Mouse (Mus musculus) midbrain, embryonic 13.5 days (tissue): Measurements from ENCODE around the gene Ccni. TPM values are rescaled to one million over a fixed set of nuclear protein-coding genes. Genes with fewer than 3 reads are reported as not detected.

ENCODE experiments used
- ATAC-seq: fragments of 200-750 bp; cut with Nextera tagmentation; 2 replicates; pipeline ENCODE4 v1.8.0; 2017; ENCODE audit warnings: mild to moderate bottlenecking, moderate TSS enrichment, moderate library complexity
- H3K27ac ChIP-seq: fragments of 300-500 bp; sonication (generic); 2 replicates; pipeline ENCODE4 v1.5.1; 2015; ENCODE audit warnings: inconsistent platforms, mild to moderate bottlenecking, moderate library complexity
- H3K27me3 ChIP-seq: fragments of 300-500 bp; sonication (generic); 2 replicates; pipeline ENCODE4 v1.6.1; 2015; ENCODE audit warnings: mild to moderate bottlenecking, inconsistent platforms
- H3K36me3 ChIP-seq: fragments of 300-500 bp; sonication (generic); 2 replicates; pipeline ENCODE4 v1.6.1; 2015; ENCODE audit warnings: mild to moderate bottlenecking, inconsistent platforms
- H3K4me1 ChIP-seq: fragments of 300-500 bp; sonication (generic); replicated peaks from 2 replicates; pipeline ENCODE4 v1.6.1; 2015; ENCODE audit warnings: inconsistent platforms
- H3K4me2 ChIP-seq: fragments of 300-500 bp; sonication (generic); replicated peaks from 2 replicates; pipeline ENCODE4 v1.6.1; 2015; ENCODE audit warnings: moderate library complexity, mild to moderate bottlenecking, inconsistent platforms
- H3K4me3 ChIP-seq: fragments of 300-500 bp; sonication (generic); replicated peaks from 2 replicates; pipeline ENCODE4 v1.5.1; 2015; ENCODE audit warnings: mild to moderate bottlenecking, inconsistent platforms
- H3K9ac ChIP-seq: fragments of 300-500 bp; sonication (generic); replicated peaks from 2 replicates; pipeline ENCODE4 v1.6.1; 2015; ENCODE audit warnings: mild to moderate bottlenecking, inconsistent platforms
- H3K9me3 ChIP-seq: fragments of 300-500 bp; sonication (generic); 2 replicates; pipeline ENCODE4 v1.6.1; 2016; ENCODE audit warnings: mild to moderate bottlenecking, inconsistent platforms
- WGBS: fragments of 180-500 bp; shearing (Covaris S2); methylation state at CpG from one replicate; pipeline ENCODE4 v1.1.7; 2015; 5-methylcytosine and 5-hydroxymethylcytosine counted together
- polyA plus RNA-seq: library from polyadenylated mRNA; unstranded; fragments of >200 nt; fragmentation: Nextera tagmentation; extraction: Ambion mirVana; gene quantifications from 2 replicates; pipeline ENCODE4 v1.2.1, GENCODE M21; 2015

Ccni gene
- polyA plus RNA-seq, 1 experiment from 2014 or later, result 152 TPM

DNA sequence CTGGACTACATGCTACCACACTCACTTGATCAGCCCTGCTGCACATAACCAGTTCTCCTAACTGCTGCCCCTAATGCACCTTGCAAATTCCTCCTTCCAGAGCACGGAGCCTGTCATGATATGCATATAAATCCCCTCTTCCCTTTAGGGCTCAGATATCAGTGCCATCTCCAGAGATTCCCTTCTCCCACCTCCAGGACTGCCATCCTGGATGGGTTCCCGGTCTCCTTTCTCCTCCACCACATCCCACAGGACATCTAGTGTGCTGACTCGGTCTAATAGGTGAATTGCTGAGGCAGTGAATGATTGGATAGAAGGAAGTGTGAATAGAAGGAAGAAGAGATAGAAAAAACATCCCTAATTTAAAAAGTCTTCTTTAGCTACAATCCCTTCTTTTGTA is 25.4 kb upstream of the Ccni start:
- H3K27ac ChIP-seq, result no peak overlapping the region
- no peaks in the 10 kb centered on the region for H3K4me1 ChIP-seq
- H3K27me3 ChIP-seq, result no peaks in the 10 kb centered on the region
- 71% methylated on average over 3 of the region's 3 CpGs for WGBS
- no peak overlapping the region for H3K4me3 ChIP-seq
- H3K4me2 ChIP-seq, result no peak overlapping the region
- no peaks in the 10 kb centered on the region for H3K36me3 ChIP-seq
- H3K9ac ChIP-seq, result no peak overlapping the region
- no peak for ATAC-seq
- H3K9me3 ChIP-seq, result no peaks in the 10 kb centered on the region

GRCm38 (mm10) chr5:93229527-93229926 is 23.2 kb upstream of the Ccni start:
- Histone ChIP-seq H3K9ac (no peak overlapping the region), H3K27me3 (no peaks in the 10 kb centered on the region), H3K9me3 (no peaks in the 10 kb centered on the region), H3K4me1 (no peaks in the 10 kb centered on the region), H3K27ac (no peak overlapping the region), H3K36me3 (no peaks in the 10 kb centered on the region), H3K4me3 (no peak overlapping the region), H3K4me2 (no peak overlapping the region)
- ATAC-seq, result no peak
- WGBS, result 89% methylated on average over 2 of the region's 2 CpGs

DNA sequence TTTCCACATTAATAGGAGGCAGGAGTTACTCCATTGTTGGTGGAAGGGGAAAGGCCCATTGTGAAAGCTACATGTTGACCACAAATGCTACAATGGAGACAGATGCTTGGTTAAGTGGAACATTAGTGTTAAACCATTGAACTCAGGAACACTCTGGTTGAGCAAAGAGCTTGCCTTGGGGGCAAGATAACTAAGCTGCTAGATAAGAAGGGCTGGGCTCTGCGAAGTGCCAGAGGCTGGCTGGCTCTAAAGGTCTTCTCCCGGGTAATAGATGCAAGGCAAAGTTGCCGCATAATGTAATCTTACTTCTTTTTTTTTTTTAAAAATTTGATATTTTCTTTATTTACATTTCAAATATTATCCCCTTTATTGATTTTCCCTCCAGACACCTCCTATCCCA is 20.9 kb upstream of the Ccni start:
- Histone ChIP-seq H3K27me3 (no peaks in the 10 kb centered on the region), H3K36me3 (no peaks in the 10 kb centered on the region), H3K4me2 (no peak overlapping the region), H3K4me1 (no peaks in the 10 kb centered on the region), H3K27ac (no peak overlapping the region), H3K9me3 (no peaks in the 10 kb centered on the region), H3K4me3 (no peak overlapping the region), H3K9ac (no peak overlapping the region)
- 93% methylated on average over 3 of the region's 3 CpGs for WGBS
- no peak for ATAC-seq

DNA sequence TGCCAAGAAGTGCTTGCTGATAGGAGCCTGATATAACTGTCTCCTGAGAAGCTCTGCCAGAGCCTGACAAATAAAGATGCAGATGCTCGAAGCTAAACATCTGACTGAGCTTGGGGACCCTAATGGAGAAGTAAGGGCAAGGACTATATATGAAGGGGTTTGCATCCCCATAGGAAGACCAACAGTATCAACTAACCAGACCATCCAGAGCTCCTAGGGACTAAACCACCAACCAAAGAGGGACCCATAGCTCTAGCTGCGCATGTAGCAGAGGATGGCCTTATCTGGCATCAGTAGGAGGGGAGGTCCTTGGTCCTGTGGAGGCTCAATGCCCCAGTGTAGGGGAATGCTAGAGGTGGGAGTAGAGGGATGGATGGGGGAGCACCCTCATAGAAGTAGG is 18.3 kb upstream of the Ccni start:
- Histone ChIP-seq H3K4me2 (no peak overlapping the region), H3K9me3 (no peaks in the 10 kb centered on the region), H3K36me3 (no peaks in the 10 kb centered on the region), H3K27me3 (no peaks in the 10 kb centered on the region), H3K4me3 (no peak overlapping the region), H3K4me1 (no peaks in the 10 kb centered on the region), H3K27ac (no peak overlapping the region), H3K9ac (no peak overlapping the region)
- WGBS, result 81% methylated on average over 2 of the region's 2 CpGs
- no peak for ATAC-seq

DNA sequence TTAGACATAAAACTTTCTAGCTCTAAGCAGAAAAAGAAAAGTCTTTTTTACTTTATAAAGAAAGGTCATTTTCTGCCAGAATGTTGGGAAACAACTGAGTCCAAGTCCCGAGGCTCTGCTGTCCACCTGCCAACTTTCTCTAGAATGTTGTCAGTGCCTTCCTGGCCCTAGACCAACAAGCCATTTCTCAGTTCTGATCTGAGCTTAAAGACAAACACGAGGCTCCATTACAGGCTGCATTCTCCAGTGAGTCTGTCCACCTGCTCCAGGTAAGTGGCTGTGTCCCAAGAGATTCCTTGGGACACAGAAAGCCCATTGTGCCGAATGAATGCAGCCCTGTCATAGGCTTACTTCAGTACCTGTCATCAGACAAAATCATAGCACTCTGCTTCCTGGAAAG is 15.4 kb upstream of the Ccni start:
- H3K4me3 ChIP-seq, result no peak overlapping the region
- H3K36me3 ChIP-seq, result no peaks in the 10 kb centered on the region
- WGBS, result 75% methylated on average over 3 of the region's 3 CpGs
- peaks cover 3% of the 10 kb centered on the region; the same call in 1 of the 2 replicates for H3K9me3 ChIP-seq
- no peak overlapping the region for H3K9ac ChIP-seq
- no peaks in the 10 kb centered on the region for H3K4me1 ChIP-seq
- no peak overlapping the region for H3K27ac ChIP-seq
- H3K4me2 ChIP-seq, result no peak overlapping the region
- no peaks in the 10 kb centered on the region for H3K27me3 ChIP-seq
- ATAC-seq, result no peak

GRCm38 (mm10) chr5:93218375-93218774 is 12.1 kb upstream of the Ccni start:
- Histone ChIP-seq H3K4me3 (no peak overlapping the region), H3K27ac (no peak overlapping the region), H3K27me3 (no peaks in the 10 kb centered on the region), H3K9me3 (peaks cover 3% of the 10 kb centered on the region; the same call in 1 of the 2 replicates), H3K9ac (no peak overlapping the region), H3K4me1 (no peaks in the 10 kb centered on the region), H3K4me2 (no peak overlapping the region), H3K36me3 (no peaks in the 10 kb centered on the region)
- WGBS, result 84% methylated on average over 3 of the region's 3 CpGs
- no peak for ATAC-seq

GRCm38 (mm10) chr5:93207555-93207954 is 1.3 kb upstream of the Ccni start:
- Histone ChIP-seq H3K36me3 (no peaks in the 10 kb centered on the region), H3K27me3 (no peaks in the 10 kb centered on the region), H3K4me3 (peak overlapping the region; percentile 95; the same call in 1 of the 2 replicates), H3K9ac (no peak overlapping the region; the same call in 1 of the 2 replicates), H3K9me3 (no peaks in the 10 kb centered on the region), H3K4me2 (peak overlapping the region; percentile 84; the same call in 1 of the 2 replicates), H3K27ac (no peak overlapping the region), H3K4me1 (peaks cover 26% of the 10 kb centered on the region)
- 64% methylated on average over 1 of the region's 1 CpGs for whole genome bisulfite sequencing
- ATAC-seq, result no peak

DNA sequence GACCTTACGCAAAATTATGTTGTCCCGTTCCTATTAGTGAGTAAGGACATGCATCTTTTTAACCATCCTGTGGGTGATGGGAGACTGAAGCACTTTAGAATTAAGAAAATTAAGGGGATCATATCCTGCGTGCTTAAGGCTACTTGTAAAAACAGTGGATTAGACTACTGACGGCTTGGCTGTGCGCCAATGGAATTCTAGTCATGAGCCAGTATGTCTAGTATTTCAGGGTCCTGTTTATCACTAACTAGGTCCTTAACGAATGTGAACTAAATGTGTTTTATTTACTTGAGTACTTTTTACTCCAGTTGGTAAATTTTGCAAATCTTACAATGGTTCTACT is 682 bp upstream of the Ccni start:
- no peaks in the 10 kb centered on the region for H3K36me3 ChIP-seq
- H3K4me2 ChIP-seq, result peak overlapping the region; percentile 84
- no peaks in the 10 kb centered on the region for H3K9me3 ChIP-seq
- 6% methylated on average over 6 of the region's 6 CpGs for WGBS
- H3K4me3 ChIP-seq, result peak overlapping the region; percentile 95
- peak; percentile 32; the same call in 1 of the 2 replicates for ATAC-seq
- peaks cover 26% of the 10 kb centered on the region for H3K4me1 ChIP-seq
- H3K9ac ChIP-seq, result peak overlapping the region; percentile 97
- H3K27ac ChIP-seq, result peak overlapping the region; percentile 93
- H3K27me3 ChIP-seq, result no peaks in the 10 kb centered on the region

DNA sequence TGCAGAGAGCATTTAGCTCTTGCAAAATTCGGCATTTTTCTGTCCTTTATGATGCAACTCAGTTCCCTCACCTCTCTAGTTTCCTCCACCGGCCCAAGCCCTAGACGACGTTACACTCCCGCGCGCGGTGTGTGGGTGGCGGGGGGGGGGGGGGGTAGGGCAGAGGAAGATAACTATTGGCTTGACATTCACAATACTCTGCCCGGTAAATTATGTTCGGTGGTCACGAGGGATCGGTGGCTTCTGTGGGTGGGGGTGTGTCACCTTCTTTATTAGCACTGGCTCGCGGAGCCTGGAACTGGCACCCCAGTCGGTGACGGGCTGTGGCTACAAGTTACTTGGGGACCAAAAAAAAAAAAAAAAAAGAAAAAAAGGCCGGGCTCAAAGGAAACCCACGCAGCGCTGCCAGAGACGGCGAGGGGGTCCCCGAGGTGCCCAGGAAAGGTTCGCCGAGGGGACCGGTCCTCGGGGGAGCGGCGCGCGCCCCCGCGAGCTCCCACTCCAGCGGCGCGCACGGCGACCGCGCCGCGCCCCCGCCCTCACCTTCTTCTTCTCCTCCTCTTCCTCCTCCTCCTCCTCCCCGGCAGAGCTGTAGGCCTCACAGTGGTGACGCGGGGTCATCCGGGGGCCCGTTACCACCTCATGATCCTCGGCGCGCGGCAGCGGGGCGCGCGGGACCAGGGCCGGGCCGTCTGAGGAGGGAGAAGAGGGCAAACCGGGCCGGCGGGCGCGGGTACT is 755 bp downstream of the Ccni start:
- peak; percentile 71 for ATAC-seq
- no peaks in the 10 kb centered on the region for H3K27me3 ChIP-seq
- H3K27ac ChIP-seq, result peak overlapping the region; percentile 93
- H3K9me3 ChIP-seq, result no peaks in the 10 kb centered on the region
- peaks cover 26% of the 10 kb centered on the region for H3K4me1 ChIP-seq
- H3K36me3 ChIP-seq, result peaks cover 8% of the 10 kb centered on the region
- H3K4me3 ChIP-seq, result peak overlapping the region; percentile 95
- peak overlapping the region; percentile 84 for H3K4me2 ChIP-seq
- peak overlapping the region; percentile 97 for H3K9ac ChIP-seq
- WGBS, result under 1% methylated on average over 55 of the region's 63 CpGs

DNA sequence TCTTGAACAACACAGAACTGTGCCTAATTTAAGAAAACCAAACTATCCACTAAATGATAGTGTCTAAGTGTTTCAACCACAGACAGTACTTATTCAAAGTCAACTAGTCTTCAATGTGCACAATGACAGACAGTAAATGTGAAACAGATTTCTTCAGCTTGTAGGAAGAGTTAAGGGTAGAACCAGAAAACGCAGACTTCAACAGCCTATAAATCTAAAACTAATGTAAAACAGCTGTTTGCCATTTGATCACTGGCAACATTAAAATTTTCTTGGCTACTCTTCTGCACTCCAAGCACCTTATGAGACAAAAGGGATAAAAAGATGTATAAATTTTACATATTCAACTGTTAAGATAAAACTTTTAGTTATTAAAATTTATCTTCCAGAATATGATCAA is 5.1 kb downstream of the Ccni start:
- Histone ChIP-seq H3K4me3 (no peak overlapping the region), H3K9me3 (no peaks in the 10 kb centered on the region), H3K9ac (no peak overlapping the region), H3K4me2 (no peak overlapping the region), H3K36me3 (peaks cover 35% of the 10 kb centered on the region), H3K27me3 (no peaks in the 10 kb centered on the region), H3K27ac (no peak overlapping the region), H3K4me1 (peaks cover 17% of the 10 kb centered on the region)
- 95% methylated on average over 1 of the region's 1 CpGs for WGBS
- ATAC-seq, result no peak

- H3K4me3 ChIP-seq, result no peak overlapping the region
- no peak overlapping the region for H3K9ac ChIP-seq
- 93% methylated on average over 3 of the region's 3 CpGs for WGBS
- peaks cover 4% of the 10 kb centered on the region for H3K4me1 ChIP-seq
- H3K9me3 ChIP-seq, result no peaks in the 10 kb centered on the region
- peaks cover 41% of the 10 kb centered on the region for H3K36me3 ChIP-seq
- no peak overlapping the region for H3K4me2 ChIP-seq
- no peak for ATAC-seq
- no peak overlapping the region for H3K27ac ChIP-seq
- H3K27me3 ChIP-seq, result no peaks in the 10 kb centered on the region
Measured at GRCm38 (mm10) chr5:93198232-93198631, 8.1 kb downstream of the Ccni start.

DNA sequence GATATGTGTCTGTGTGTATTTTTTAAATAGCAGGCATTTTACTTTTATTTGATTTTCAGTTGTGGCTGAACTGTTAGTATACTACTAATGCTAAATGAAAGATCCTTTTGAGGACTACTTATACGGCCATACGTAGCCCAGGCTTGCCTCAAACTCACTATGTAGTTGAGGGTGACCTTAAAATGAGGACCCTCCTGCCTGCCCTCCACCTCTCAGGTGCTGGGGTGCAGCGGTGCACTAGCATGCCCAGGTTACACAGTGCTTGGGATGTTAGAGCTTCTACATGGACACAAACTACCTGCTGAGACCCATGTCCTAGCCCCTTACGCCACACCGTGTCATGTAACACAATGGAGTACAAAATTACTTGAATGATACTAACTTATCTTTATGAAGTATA is 15.9 kb downstream of the Ccni start:
- H3K9ac ChIP-seq, result no peak overlapping the region
- peaks cover 37% of the 10 kb centered on the region for H3K36me3 ChIP-seq
- no peaks in the 10 kb centered on the region for H3K9me3 ChIP-seq
- no peaks in the 10 kb centered on the region for H3K4me1 ChIP-seq
- ATAC-seq, result no peak
- no peak overlapping the region for H3K27ac ChIP-seq
- no peak overlapping the region for H3K4me2 ChIP-seq
- no peaks in the 10 kb centered on the region for H3K27me3 ChIP-seq
- H3K4me3 ChIP-seq, result no peak overlapping the region
- 95% methylated on average over 5 of the region's 5 CpGs for WGBS

DNA sequence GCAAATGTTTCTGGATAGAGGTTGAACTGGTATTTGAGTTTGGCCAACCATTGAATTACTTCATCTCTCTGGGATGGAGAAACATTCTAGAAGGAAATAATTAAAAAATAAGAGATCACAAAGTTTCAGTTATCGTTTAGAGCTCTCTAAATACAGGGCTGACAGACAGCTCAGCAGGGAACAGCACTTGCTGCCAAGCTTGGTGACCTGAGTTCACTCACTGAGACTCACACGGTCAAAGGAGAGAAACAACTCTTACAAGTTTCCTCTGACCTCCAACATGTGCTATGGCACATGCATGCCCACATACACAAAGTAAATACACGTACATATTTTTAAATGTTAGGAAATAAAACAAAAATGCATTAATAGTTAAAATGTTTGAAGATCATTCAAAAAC is 16.7 kb downstream of the Ccni start:
- H3K4me2 ChIP-seq, result no peak overlapping the region
- no peak overlapping the region for H3K9ac ChIP-seq
- peaks cover 42% of the 10 kb centered on the region for H3K36me3 ChIP-seq
- H3K27ac ChIP-seq, result no peak overlapping the region
- H3K4me3 ChIP-seq, result no peak overlapping the region
- no peaks in the 10 kb centered on the region for H3K27me3 ChIP-seq
- 75% methylated on average over 3 of the region's 3 CpGs for WGBS
- no peaks in the 10 kb centered on the region for H3K4me1 ChIP-seq
- H3K9me3 ChIP-seq, result no peaks in the 10 kb centered on the region
- ATAC-seq, result no peak
